Mouse (Mus musculus) heart, adult 2 months (tissue): Measurements from ENCODE around the gene Pdzd2.

Experiments
- EP300 ChIP-seq: fragments of 200-500 bp; IDR thresholded peaks from 2 replicates; pipeline ENCODE4 v1.6.1; 2011; ENCODE audit warnings: low read depth, low read length, control low read depth; ENCODE audit not compliant: insufficient read depth
- POLR2A ChIP-seq: fragments of 200-500 bp; IDR thresholded peaks from 2 replicates; pipeline ENCODE4 v1.6.1; 2011; ENCODE audit warnings: mild to moderate bottlenecking, low read depth, low read length, control low read depth; ENCODE audit not compliant: insufficient read depth

DNA sequence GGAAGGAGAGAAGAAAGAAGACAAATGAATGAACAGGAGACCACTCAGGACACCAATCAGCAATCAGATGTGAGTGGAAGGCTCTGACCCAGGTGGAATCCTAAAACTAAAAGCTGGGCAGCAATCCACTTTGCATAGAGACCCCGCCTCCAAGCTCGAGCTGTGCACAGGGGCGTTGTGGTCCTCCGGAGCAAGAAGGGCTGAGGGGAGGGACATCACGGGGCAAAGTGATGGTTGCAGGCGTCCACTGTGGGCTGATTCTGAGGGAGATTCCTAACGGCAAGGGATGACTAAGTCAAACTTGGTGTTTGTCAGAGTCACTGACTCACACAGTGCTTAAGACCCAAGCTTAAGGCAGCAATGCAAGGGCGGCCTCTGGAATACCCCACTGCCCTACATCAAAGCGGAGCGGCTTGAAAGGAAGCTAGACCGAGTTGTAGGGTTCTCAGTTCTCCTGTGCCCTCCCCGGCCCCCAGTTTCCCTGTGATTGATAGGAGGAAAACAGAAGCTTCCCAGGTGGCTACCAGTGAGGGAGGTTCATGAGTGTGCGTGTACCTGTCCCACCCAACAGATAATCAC is 314.6 kb downstream of the Pdzd2 start:
- no peak for TF ChIP-seq EP300
- TF ChIP-seq POLR2A = no peak
